Mouse (Mus musculus) embryonic facial prominence, embryonic 14.5 days (tissue): ENCODE measurements at regions not wholly inside any gene's neighbourhood (a gene's known extent, or its start where the extent isn't known, plus 50 kb on each side); places are given as distances from the start of the nearest gene placed in this dataset.
A peak's percentile ranks its signal among the peaks of the same experiment; 100 is the strongest.

Experiments used
- ATAC-seq: fragments of 200-750 bp; cut with Nextera tagmentation; 2 replicates; pipeline ENCODE4 v1.8.0; 2017; ENCODE audit warnings: low read depth, moderate number of reproducible peaks, moderate TSS enrichment
- DNase-seq: peaks from one replicate; pipeline ENCODE4 v3.0.0-alpha.2; 2015; ENCODE audit warnings: low spot score
- H3K27ac ChIP-seq: fragments of 300-500 bp; sonication (generic); replicated peaks from 2 replicates; pipeline ENCODE4 v1.5.1; 2014; ENCODE audit warnings: low read depth, mild to moderate bottlenecking, low read length, moderate library complexity
- H3K27me3 ChIP-seq: fragments of 300-500 bp; sonication (generic); replicated peaks from 2 replicates; pipeline ENCODE4 v1.6.1; 2014; ENCODE audit warnings: low read length; ENCODE audit not compliant: control insufficient read depth, insufficient read depth
- H3K36me3 ChIP-seq: fragments of 300-500 bp; sonication (generic); 2 replicates; pipeline ENCODE4 v1.6.1; 2014; ENCODE audit warnings: low read length, mixed read lengths; ENCODE audit not compliant: control insufficient read depth, insufficient read depth
- H3K4me1 ChIP-seq: fragments of 300-500 bp; sonication (generic); 2 replicates; pipeline ENCODE4 v1.6.1; 2014; ENCODE audit warnings: antibody characterized with exemption, low read length; ENCODE audit not compliant: control insufficient read depth, insufficient read depth
- H3K4me2 ChIP-seq: fragments of 300-500 bp; sonication (generic); 2 replicates; pipeline ENCODE4 v1.6.1; 2014; ENCODE audit warnings: low read depth, mild to moderate bottlenecking, low read length, moderate library complexity, mixed read lengths
- H3K4me3 ChIP-seq: fragments of 300-500 bp; sonication (generic); 2 replicates; pipeline ENCODE4 v1.5.1; 2014; ENCODE audit warnings: low read depth, mild to moderate bottlenecking, low read length
- H3K9ac ChIP-seq: fragments of 300-500 bp; sonication (generic); 2 replicates; pipeline ENCODE4 v1.6.1; 2014; ENCODE audit warnings: low read depth, mild to moderate bottlenecking, low read length, moderate library complexity, mixed read lengths
- H3K9me3 ChIP-seq: fragments of 300-500 bp; sonication (generic); 2 replicates; pipeline ENCODE4 v1.6.1; 2016; ENCODE audit warnings: low read length; ENCODE audit not compliant: control insufficient read depth
- WGBS: fragments of 180-500 bp; shearing (Covaris S2); extraction: QIAGEN DNeasy Blood & Tissue Kit; methylation state at CpG from one replicate; pipeline ENCODE4 v1.1.7; 2014; 5-methylcytosine and 5-hydroxymethylcytosine counted together

DNA sequence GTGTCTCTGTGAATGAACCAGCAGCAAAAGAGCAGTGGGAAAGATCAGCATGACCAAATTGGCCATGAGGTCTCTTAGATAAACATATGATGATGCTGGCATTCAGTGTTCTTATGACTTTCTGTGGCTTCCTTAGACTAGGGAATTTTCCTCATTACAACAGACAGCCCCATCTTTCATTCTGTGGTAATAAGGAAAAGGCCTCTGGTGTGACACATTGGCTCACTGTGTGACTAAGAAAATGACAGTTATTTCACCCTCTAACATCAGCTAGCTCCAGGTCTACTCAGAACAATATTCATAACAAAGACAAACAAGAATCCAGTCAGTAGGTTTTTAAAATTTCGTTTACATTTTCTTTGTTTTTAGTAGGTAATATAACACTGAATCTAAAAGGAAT, 103.8 kb upstream of the Inhba start:
- WGBS = 60% methylated on average over 1 of the region's 1 CpGs
- Histone ChIP-seq H3K4me3 (no peak overlapping the region), H3K4me1 (no peaks in the 10 kb centered on the region), H3K36me3 (no peaks in the 10 kb centered on the region), H3K9me3 (no peaks in the 10 kb centered on the region), H3K27ac (no peak overlapping the region), H3K27me3 (no peaks in the 10 kb centered on the region), H3K4me2 (no peak overlapping the region), H3K9ac (no peak overlapping the region)
- ATAC-seq (no peak), DNase-seq (no peak)

DNA sequence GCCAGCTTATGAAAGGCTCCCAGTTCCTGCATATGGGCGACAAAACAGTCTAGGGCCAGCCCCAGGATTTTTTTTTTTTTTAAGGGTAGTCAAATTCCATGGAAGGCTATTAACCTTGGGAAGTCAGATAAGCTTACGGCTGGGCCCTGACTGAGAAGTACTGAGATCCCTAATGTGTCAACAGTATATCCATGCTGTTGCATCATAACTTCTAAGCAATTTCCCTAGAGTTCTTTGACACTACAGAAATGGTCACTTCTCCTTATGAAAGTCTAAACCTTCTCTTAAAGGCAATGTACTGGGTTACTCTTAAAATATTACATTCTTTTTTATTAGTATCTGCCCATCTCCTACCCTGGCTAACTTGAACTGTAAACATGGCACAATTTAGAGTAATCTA, 101.1 kb upstream of the Inhba start:
- no peaks in the 10 kb centered on the region for H3K9me3 ChIP-seq
- no peaks in the 10 kb centered on the region for H3K27me3 ChIP-seq
- no peak for ATAC-seq
- no peak for DNase-seq
- H3K27ac ChIP-seq = no peak overlapping the region
- H3K9ac ChIP-seq = no peak overlapping the region
- H3K4me2 ChIP-seq = no peak overlapping the region
- 53% methylated on average over 2 of the region's 2 CpGs for WGBS
- H3K4me3 ChIP-seq = no peak overlapping the region
- H3K4me1 ChIP-seq = no peaks in the 10 kb centered on the region
- no peaks in the 10 kb centered on the region for H3K36me3 ChIP-seq

DNA sequence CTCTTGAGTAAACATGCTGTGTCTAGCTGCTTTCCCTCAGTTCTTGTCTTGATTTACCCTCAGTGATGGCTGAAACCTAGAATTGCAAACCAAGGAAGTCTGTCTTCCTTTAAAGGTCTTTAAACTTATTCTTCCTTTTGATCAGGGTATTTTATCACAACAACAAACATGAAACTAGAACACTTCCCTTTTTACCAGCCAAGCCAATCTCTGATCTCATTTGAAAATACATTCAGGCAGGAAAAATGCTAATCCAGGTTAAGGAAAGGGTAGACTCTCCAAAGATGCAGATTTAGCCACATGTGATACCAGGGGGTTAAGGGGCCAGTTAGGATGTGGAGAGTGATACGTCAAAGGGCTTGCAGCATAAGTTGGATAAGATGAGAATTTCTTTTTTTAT, 100.4 kb upstream of the Inhba start:
- Histone ChIP-seq H3K9ac (no peak overlapping the region), H3K27me3 (no peaks in the 10 kb centered on the region), H3K27ac (no peak overlapping the region), H3K4me1 (no peaks in the 10 kb centered on the region), H3K36me3 (no peaks in the 10 kb centered on the region), H3K4me3 (no peak overlapping the region), H3K4me2 (no peak overlapping the region), H3K9me3 (no peaks in the 10 kb centered on the region)
- WGBS = 100% methylated on average over 1 of the region's 1 CpGs
- DNase-seq = no peak
- no peak for ATAC-seq

DNA sequence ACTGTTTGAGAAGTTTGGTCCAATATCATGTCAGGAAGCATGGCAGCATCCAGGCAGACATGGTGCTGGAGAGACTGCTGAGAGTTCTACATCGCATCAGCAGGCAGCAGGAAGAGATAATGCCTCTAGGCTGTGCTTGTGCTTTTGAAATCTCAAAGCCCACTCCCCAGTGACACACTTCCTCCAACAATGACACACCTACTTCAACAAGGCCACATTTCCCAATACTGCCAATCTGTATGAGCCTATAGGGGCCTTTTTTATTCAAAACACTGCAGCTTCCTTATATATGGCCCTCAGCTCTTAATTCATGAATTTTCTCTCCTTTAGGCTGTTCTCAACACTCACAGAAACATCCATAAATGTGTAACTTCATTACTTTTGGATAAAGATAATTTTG, 97.4 kb upstream of the Inhba start:
- Histone ChIP-seq H3K4me1 (no peaks in the 10 kb centered on the region), H3K4me2 (no peak overlapping the region)
- WGBS = 70% methylated on average over 1 of the region's 1 CpGs

DNA sequence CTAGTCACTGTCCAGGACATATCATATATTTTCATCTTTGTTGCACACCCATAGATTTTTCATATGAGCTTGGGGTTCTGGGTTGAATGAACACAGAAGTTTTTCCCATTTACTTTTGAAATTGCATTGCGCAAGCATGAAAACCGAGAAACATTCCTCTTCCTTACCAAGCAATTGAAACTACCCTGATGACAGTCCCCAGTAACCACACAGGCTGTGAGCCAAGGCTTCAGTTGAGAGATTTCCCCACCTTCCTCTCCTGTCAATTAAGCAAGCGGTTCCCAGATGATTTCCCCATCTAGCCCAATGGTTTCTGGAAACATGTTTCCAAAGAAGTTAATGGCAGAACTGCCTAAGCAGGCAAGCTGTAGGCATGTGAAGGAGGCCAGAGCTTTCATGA, 81.8 kb upstream of the Inhba start:
- H3K36me3 ChIP-seq = no peaks in the 10 kb centered on the region

More for the DNA sequence above, 97.4 kb upstream of the Inhba start:
- ATAC-seq = no peak
- Histone ChIP-seq H3K27ac (no peak overlapping the region), H3K4me3 (no peak overlapping the region), H3K9me3 (no peaks in the 10 kb centered on the region), H3K9ac (no peak overlapping the region), H3K36me3 (no peaks in the 10 kb centered on the region), H3K27me3 (no peaks in the 10 kb centered on the region)
- no peak for DNase-seq

DNA sequence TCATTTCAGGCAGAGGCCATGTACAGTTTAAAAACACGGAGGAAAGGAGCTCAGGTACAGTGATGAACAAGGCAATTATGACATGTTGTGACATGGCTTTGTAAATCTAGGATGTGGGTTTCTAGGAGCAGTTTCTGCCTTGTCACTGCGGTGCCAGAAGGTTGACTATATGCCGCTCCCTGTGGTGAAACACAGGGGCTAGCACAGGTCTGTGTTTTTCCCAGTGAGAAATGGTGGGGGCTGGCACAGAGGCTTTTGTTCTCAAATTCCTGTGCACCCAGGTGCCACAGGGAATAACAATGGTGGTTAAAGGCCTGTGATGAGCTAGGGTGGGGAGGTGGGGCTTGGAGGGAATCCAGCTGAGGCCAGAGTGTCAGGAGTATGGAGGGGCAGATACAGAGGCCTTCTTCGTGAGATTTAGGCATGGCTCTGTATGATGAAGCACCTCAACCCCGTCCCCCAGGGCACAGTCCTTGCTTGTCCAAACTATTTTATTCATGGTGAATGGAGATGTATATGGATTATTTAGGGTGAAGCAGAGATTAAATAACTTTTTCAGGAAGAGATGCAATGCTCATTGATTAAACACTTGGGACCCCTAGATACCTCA, 80.0 kb upstream of the Inhba start:
- H3K4me2 ChIP-seq = no peak overlapping the region
- H3K4me3 ChIP-seq = no peak overlapping the region
- ATAC-seq = peak; percentile 60; the same call in 1 of the 2 replicates
- H3K9me3 ChIP-seq = no peaks in the 10 kb centered on the region
- no peak overlapping the region for H3K27ac ChIP-seq
- 36% methylated on average over 5 of the region's 5 CpGs for WGBS
- no peak overlapping the region for H3K9ac ChIP-seq
- no peaks in the 10 kb centered on the region for H3K27me3 ChIP-seq
- no peaks in the 10 kb centered on the region for H3K4me1 ChIP-seq
- peak; percentile 8 for DNase-seq
- H3K36me3 ChIP-seq = no peaks in the 10 kb centered on the region

More for the DNA sequence above, 81.8 kb upstream of the Inhba start:
- ATAC-seq = no peak
- Histone ChIP-seq H3K4me1 (no peaks in the 10 kb centered on the region), H3K9me3 (no peaks in the 10 kb centered on the region), H3K27ac (no peak overlapping the region), H3K9ac (no peak overlapping the region), H3K4me2 (no peak overlapping the region), H3K4me3 (no peak overlapping the region), H3K27me3 (no peaks in the 10 kb centered on the region)
- 63% methylated on average over 3 of the region's 3 CpGs for WGBS
- DNase-seq = peak; percentile 59

DNA sequence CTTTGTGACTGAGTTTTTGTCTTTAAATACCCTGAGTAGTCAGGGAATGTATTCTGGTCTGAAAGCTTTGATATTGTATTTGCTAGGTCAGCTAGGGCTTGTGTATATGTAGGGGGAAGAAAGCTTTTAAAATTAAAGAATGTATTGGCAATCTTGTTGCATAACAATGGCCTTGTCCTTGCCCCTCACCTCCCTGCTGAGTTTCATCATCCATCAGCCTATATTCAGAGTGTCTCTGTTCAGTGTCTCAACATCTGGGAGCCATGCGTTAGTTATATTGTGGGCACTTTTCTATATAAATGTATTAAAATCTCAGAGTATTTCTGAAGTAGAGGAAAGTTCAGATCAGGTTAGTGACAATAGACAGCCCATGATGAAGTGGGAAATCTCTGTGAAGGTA, 76.0 kb upstream of the Inhba start:
- WGBS = 94% methylated on average over 1 of the region's 1 CpGs
- no peaks in the 10 kb centered on the region for H3K27me3 ChIP-seq
- no peak overlapping the region for H3K27ac ChIP-seq
- no peaks in the 10 kb centered on the region for H3K4me1 ChIP-seq
- no peaks in the 10 kb centered on the region for H3K9me3 ChIP-seq
- no peaks in the 10 kb centered on the region for H3K36me3 ChIP-seq
- ATAC-seq = no peak
- DNase-seq = no peak
- H3K9ac ChIP-seq = no peak overlapping the region
- no peak overlapping the region for H3K4me2 ChIP-seq
- no peak overlapping the region for H3K4me3 ChIP-seq

DNA sequence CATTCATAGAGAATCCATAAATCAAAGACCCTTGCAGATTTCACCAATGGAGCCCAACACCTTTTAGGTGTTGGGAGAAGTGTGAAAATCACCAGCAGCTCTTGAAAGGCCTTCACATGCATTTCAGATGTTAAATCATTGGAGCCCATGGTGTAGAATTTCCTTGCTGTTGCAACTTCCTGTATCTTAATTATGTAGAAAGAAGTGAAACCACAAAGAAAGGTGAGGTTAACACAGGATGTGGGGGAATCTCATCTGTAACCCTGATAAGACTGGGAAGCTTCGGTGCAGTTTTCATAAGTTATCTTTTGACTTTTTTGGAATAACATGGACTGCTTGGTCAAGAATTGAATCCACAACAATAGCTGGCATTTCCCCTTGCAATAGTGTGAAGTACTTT, 75.5 kb upstream of the Inhba start:
- H3K4me2 ChIP-seq = no peak overlapping the region
- no peak for ATAC-seq
- H3K9me3 ChIP-seq = no peaks in the 10 kb centered on the region
- WGBS = 79% methylated on average over 1 of the region's 1 CpGs
- no peaks in the 10 kb centered on the region for H3K4me1 ChIP-seq
- no peak overlapping the region for H3K4me3 ChIP-seq
- no peak overlapping the region for H3K9ac ChIP-seq
- no peaks in the 10 kb centered on the region for H3K36me3 ChIP-seq
- no peak for DNase-seq
- no peak overlapping the region for H3K27ac ChIP-seq
- no peaks in the 10 kb centered on the region for H3K27me3 ChIP-seq

DNA sequence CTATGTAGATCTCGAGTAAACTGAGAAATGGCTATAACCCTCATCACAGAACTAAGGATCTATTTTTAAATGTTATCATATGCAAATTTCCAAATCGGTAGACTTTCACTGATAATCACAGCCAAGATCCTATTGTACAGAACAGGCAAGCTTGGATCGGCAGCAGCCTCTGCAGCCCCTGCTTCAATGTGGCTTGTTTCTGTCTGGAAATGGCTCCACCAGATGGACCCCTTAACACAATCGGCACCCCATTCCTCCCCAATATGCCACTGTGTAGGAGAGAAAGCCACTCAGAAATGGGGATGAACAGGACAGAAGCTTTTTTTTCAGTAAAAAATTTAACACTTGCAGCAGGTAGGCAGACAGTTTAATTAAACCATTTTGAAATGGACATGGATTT, 61.5 kb upstream of the Inhba start:
- H3K4me3 ChIP-seq = no peak overlapping the region
- no peak overlapping the region for H3K4me2 ChIP-seq
- H3K4me1 ChIP-seq = no peaks in the 10 kb centered on the region
- H3K36me3 ChIP-seq = no peaks in the 10 kb centered on the region
- DNase-seq (no peak), ATAC-seq (no peak)
- H3K9me3 ChIP-seq = no peaks in the 10 kb centered on the region
- 85% methylated on average over 4 of the region's 4 CpGs for WGBS
- H3K9ac ChIP-seq = no peak overlapping the region
- no peaks in the 10 kb centered on the region for H3K27me3 ChIP-seq
- no peak overlapping the region for H3K27ac ChIP-seq
